Mouse (Mus musculus) lung, adult 2 months (tissue): Measurements from ENCODE around the gene Mrpl38.

Experiments
- CTCF ChIP-seq: fragments of 200-500 bp; IDR thresholded peaks from 2 replicates; pipeline ENCODE4 v1.5.1; 2011; ENCODE audit warnings: mild to moderate bottlenecking, low read length, control low read depth; ENCODE audit not compliant: insufficient read depth
- POLR2A ChIP-seq: fragments of 200-500 bp; IDR thresholded peaks from 2 replicates; pipeline ENCODE4 v1.6.1; 2011; ENCODE audit warnings: low read depth, mild to moderate bottlenecking, control low read depth, low read length, borderline replicate concordance; ENCODE audit errors: extremely low read depth

GRCm38 (mm10) chr11:116105065-116105464 lies 33.6 kb downstream of the Mrpl38 start:
- TF ChIP-seq CTCF, result no peak
- no peak for TF ChIP-seq POLR2A
